Mouse (Mus musculus) megakaryocyte, embryonic 14.5 days (primary cell): ENCODE data around the gene Polr2b.

Experiments used
- FLI1 ChIP-seq: IDR thresholded peaks from 2 replicates; pipeline ENCODE4 v1.6.1; 2012; ENCODE audit warnings: low read length, inconsistent platforms, mixed read lengths
- GATA1 ChIP-seq: IDR thresholded peaks from 3 replicates; pipeline ENCODE4 v1.6.1; 2012; ENCODE audit warnings: mixed read lengths, low read length, inconsistent platforms, borderline replicate concordance

- TF ChIP-seq GATA1 (no peak), FLI1 (no peak)
Observed at GRCm38 (mm10) chr5:77281518-77282174, 28.3 kb upstream of the Polr2b start.
